In genomic region chr1:164898846-164899351, GRCm38 (mm10) we compare ENCODE assay signal across 9 mouse cellular contexts. TPM values are rescaled to one million over a fixed set of nuclear protein-coding genes. Genes with fewer than 3 reads are reported as not detected.
DNase-seq lines count a peak whose midpoint lies in the region; ATAC-seq and TF ChIP-seq lines count a peak whose summit lies in the region.
"Had no signal": no experiment of that assay in that cellular context is flagged by ENCODE, and none has a peak within 500 bp of the region (broad histone marks: within the 10 kb centered on the region; RNA-seq: fewer than 3 reads in every experiment).

No protein-coding gene starts in this region.

- under 1% methylated on average over 22 of the region's 22 CpGs for WGBS in forebrain, embryonic 13.5 days
- under 1% methylated on average over 21 of the region's 22 CpGs for WGBS in heart, postnatal 0 days
- WGBS in liver, embryonic 15.5 days (ENCODE audit: insufficient replicate concordance) = under 1% methylated on average over 22 of the region's 22 CpGs
- under 1% methylated on average over 22 of the region's 22 CpGs for WGBS in neural tube, embryonic 14.5 days

- H3K27me3 ChIP-seq in forebrain, embryonic 13.5 days = no peaks in the 10 kb centered on the region
- H3K27me3 ChIP-seq in heart, postnatal 0 days (ENCODE audit: control insufficient read depth, insufficient read depth, low read length) = no peaks in the 10 kb centered on the region
- peaks cover 17% of the 10 kb centered on the region for H3K27me3 ChIP-seq in liver, embryonic 15.5 days
- H3K27me3 ChIP-seq in neural tube, embryonic 14.5 days (ENCODE audit: control insufficient read depth, insufficient read depth, low read length) = no peaks in the 10 kb centered on the region

- TF ChIP-seq EP300 in heart, postnatal 0 days (IDR thresholded peaks at IDR 0.05; ENCODE audit: low read depth) = no peak

- DNase-seq in CD8-positive naive resting alpha-beta T cell, adult 2 months (ENCODE audit: low read depth in 2 of 2, low spot score in 2 of 2) = peak; percentile 54 to 73
- peak; percentile 62 for DNase-seq in c-Kit-positive CD71-negative TER-119-negative erythroid progenitor cells, embryonic 14.5 days (ENCODE audit: low read depth)
- peak; percentile 75 for DNase-seq in heart, postnatal 0 days (ENCODE audit: low spot score)
- peak; percentile 84 to 91 for DNase-seq in kidney, postnatal 4 days
- peak; percentile 83 for DNase-seq in testis, postnatal 10 days (ENCODE audit: low spot score)

- TF ChIP-seq CTCF in heart, postnatal 0 days (IDR thresholded peaks at IDR 0.05; ENCODE audit: low read depth) = peak; percentile 60

- ATAC-seq in forebrain, embryonic 13.5 days = peak; percentile 97
- peak; percentile 73 for ATAC-seq in heart, postnatal 0 days (ENCODE audit: insufficient read depth, low read depth)
- ATAC-seq in liver, embryonic 15.5 days (ENCODE audit: insufficient read depth) = 0 out of 2 replicates have a peak, but pooled peaks have one; percentile 34
- ATAC-seq in neural tube, embryonic 14.5 days (ENCODE audit: low read depth) = peak; percentile 96

- no peaks in the 10 kb centered on the region for H3K36me3 ChIP-seq in forebrain, embryonic 13.5 days (ENCODE audit: poor library complexity, severe bottlenecking)
- no peaks in the 10 kb centered on the region for H3K36me3 ChIP-seq in heart, postnatal 0 days (replicated peaks; ENCODE audit: control insufficient read depth, insufficient read depth, low read length)
- H3K36me3 ChIP-seq in liver, embryonic 15.5 days (replicated peaks) = no peaks in the 10 kb centered on the region
- no peaks in the 10 kb centered on the region for H3K36me3 ChIP-seq in neural tube, embryonic 14.5 days (ENCODE audit: control insufficient read depth, insufficient read depth, low read length)

- peak overlapping the region; percentile 51 for H3K4me3 ChIP-seq in forebrain, embryonic 13.5 days
- H3K4me3 ChIP-seq in heart, postnatal 0 days (ENCODE audit: low read depth, low read length) = peak overlapping the region; percentile 52
- peak overlapping the region; percentile 45 for H3K4me3 ChIP-seq in liver, embryonic 15.5 days (replicated peaks)
- H3K4me3 ChIP-seq in neural tube, embryonic 14.5 days (ENCODE audit: low read depth, low read length) = peak overlapping the region; percentile 42

- H3K9me3 ChIP-seq in forebrain, embryonic 13.5 days (replicated peaks) = no peaks in the 10 kb centered on the region
- H3K9me3 ChIP-seq in heart, postnatal 0 days (replicated peaks; ENCODE audit: control insufficient read depth, low read length) = no peaks in the 10 kb centered on the region
- no peaks in the 10 kb centered on the region for H3K9me3 ChIP-seq in liver, embryonic 15.5 days (replicated peaks)
- H3K9me3 ChIP-seq in neural tube, embryonic 14.5 days (ENCODE audit: control insufficient read depth, low read length) = no peaks in the 10 kb centered on the region

- H3K27ac ChIP-seq in forebrain, embryonic 13.5 days = peak overlapping the region; percentile 81
- peak overlapping the region; percentile 79 for H3K27ac ChIP-seq in heart, postnatal 0 days (ENCODE audit: low read depth)
- no peak overlapping the region for H3K27ac ChIP-seq in liver, embryonic 15.5 days (replicated peaks)
- H3K27ac ChIP-seq in neural tube, embryonic 14.5 days (ENCODE audit: low read depth, low read length) = peak overlapping the region; percentile 91
- H3K27ac ChIP-seq: macrophage had no signal

- H3K4me1 ChIP-seq in forebrain, embryonic 13.5 days = peaks cover 12% of the 10 kb centered on the region; the same call in 1 of the 2 replicates
- H3K4me1 ChIP-seq in heart, postnatal 0 days (ENCODE audit: control insufficient read depth, insufficient read depth) = peaks cover 41% of the 10 kb centered on the region
- H3K4me1 ChIP-seq in liver, embryonic 15.5 days (replicated peaks) = no peaks in the 10 kb centered on the region
- H3K4me1 ChIP-seq in neural tube, embryonic 14.5 days (ENCODE audit: control insufficient read depth, insufficient read depth, low read length) = peaks cover 7% of the 10 kb centered on the region

- peak overlapping the region; percentile 75 for H3K9ac ChIP-seq in forebrain, embryonic 13.5 days
- H3K9ac ChIP-seq in heart, postnatal 0 days (replicated peaks; ENCODE audit: low read depth, low read length) = peak overlapping the region; percentile 51
- no peak overlapping the region for H3K9ac ChIP-seq in liver, embryonic 15.5 days
- peak overlapping the region; percentile 77 for H3K9ac ChIP-seq in neural tube, embryonic 14.5 days (replicated peaks; ENCODE audit: low read depth, low read length)

- H3K4me2 ChIP-seq in forebrain, embryonic 13.5 days = peak overlapping the region; percentile 68
- peak overlapping the region; percentile 94 for H3K4me2 ChIP-seq in heart, postnatal 0 days (ENCODE audit: low read depth, low read length)
- peak overlapping the region; percentile 64 for H3K4me2 ChIP-seq in liver, embryonic 15.5 days
- H3K4me2 ChIP-seq in neural tube, embryonic 14.5 days (ENCODE audit: low read depth, low read length) = peak overlapping the region; percentile 72

RNA-seq across cellular contexts. Expression of gene Xcl1, which starts 36.4 kb away (rescaled TPM):
- not detected in 2 replicates for polyA plus RNA-seq in forebrain, embryonic 13.5 days (2015; fragmentation: Nextera tagmentation; extraction: Ambion mirVana)
- not detected in 2 replicates for total RNA-seq in heart, postnatal 0 days (2014; rRNA removed; ENCODE audit: low replicate concordance)
- not detected in 2 replicates for polyA plus RNA-seq in heart, postnatal 0 days (2015; fragmentation: Nextera tagmentation; extraction: Ambion mirVana)
- not detected in 2 replicates for polyA plus RNA-seq in liver, embryonic 15.5 days (2015; fragmentation: Nextera tagmentation; extraction: Ambion mirVana)
- polyA plus RNA-seq in neural tube, embryonic 14.5 days (2014; fragmentation: Nextera tagmentation; extraction: Ambion mirVana) = not detected in 2 replicates
- polyA plus RNA-seq: macrophage had no signal

Comparison
In these comparisons a context has a peak if more than half of its experiments do, and no peak if none do; other contexts are left out.
1. ATAC-seq: peak in every context shown above with its lines; median percentile 97 in forebrain, embryonic 13.5 days; 96 in neural tube, embryonic 14.5 days; 73 in heart, postnatal 0 days; 34 in liver, embryonic 15.5 days.